Mouse (Mus musculus) lung, embryonic 16.5 days (tissue): ENCODE data around the gene Tenm4. TPM values are rescaled to one million over a fixed set of nuclear protein-coding genes. Genes with fewer than 3 reads are reported as not detected.

Experiments used
- ATAC-seq: fragments of 200-750 bp; cut with Nextera tagmentation; 2 replicates; pipeline ENCODE4 v1.8.0; 2017; ENCODE audit warnings: low read depth, mild to moderate bottlenecking, moderate library complexity
- H3K27ac ChIP-seq: fragments of 300-500 bp; sonication (generic); 2 replicates; pipeline ENCODE4 v1.5.1; 2014; ENCODE audit warnings: mild to moderate bottlenecking, control low read depth, low read length
- H3K27me3 ChIP-seq: fragments of 300-500 bp; sonication (generic); 2 replicates; pipeline ENCODE4 v1.6.1; 2014; ENCODE audit warnings: low read depth, low read length, mixed read lengths; ENCODE audit not compliant: control insufficient read depth, insufficient read depth
- H3K36me3 ChIP-seq: fragments of 300-500 bp; sonication (generic); 2 replicates; pipeline ENCODE4 v1.6.1; 2014; ENCODE audit warnings: low read length; ENCODE audit not compliant: control insufficient read depth, insufficient read depth
- H3K4me1 ChIP-seq: fragments of 300-500 bp; sonication (generic); replicated peaks from 2 replicates; pipeline ENCODE4 v1.6.1; 2014; ENCODE audit warnings: low read length, mixed read lengths; ENCODE audit not compliant: control insufficient read depth, insufficient read depth
- H3K4me2 ChIP-seq: fragments of 300-500 bp; sonication (generic); 2 replicates; pipeline ENCODE4 v1.6.1; 2014; ENCODE audit warnings: low read depth, low read length, control low read depth
- H3K4me3 ChIP-seq: fragments of 300-500 bp; sonication (generic); 2 replicates; pipeline ENCODE4 v1.5.1; 2014; ENCODE audit warnings: mild to moderate bottlenecking, low read length, control low read depth
- H3K9ac ChIP-seq: fragments of 300-500 bp; sonication (generic); 2 replicates; pipeline ENCODE4 v1.6.1; 2014; ENCODE audit warnings: low read length, control low read depth
- H3K9me3 ChIP-seq: fragments of 300-500 bp; sonication (generic); 2 replicates; pipeline ENCODE4 v1.6.1; 2016; ENCODE audit warnings: low read length; ENCODE audit not compliant: control insufficient read depth
- WGBS: fragments of 180-500 bp; shearing (Covaris S2); extraction: QIAGEN DNeasy Blood & Tissue Kit; methylation state at CpG from one replicate; pipeline ENCODE4 v1.1.7; 2014; 5-methylcytosine and 5-hydroxymethylcytosine counted together
- polyA plus RNA-seq: library from polyadenylated mRNA; unstranded; fragments of >200 nt; fragmentation: Nextera tagmentation; extraction: Ambion mirVana; gene quantifications from 2 replicates; pipeline ENCODE4 v1.2.1, GENCODE M21; 2015

Gene Tenm4
- polyA plus RNA-seq, 1 experiment from 2014 or later = 18.5 TPM

DNA sequence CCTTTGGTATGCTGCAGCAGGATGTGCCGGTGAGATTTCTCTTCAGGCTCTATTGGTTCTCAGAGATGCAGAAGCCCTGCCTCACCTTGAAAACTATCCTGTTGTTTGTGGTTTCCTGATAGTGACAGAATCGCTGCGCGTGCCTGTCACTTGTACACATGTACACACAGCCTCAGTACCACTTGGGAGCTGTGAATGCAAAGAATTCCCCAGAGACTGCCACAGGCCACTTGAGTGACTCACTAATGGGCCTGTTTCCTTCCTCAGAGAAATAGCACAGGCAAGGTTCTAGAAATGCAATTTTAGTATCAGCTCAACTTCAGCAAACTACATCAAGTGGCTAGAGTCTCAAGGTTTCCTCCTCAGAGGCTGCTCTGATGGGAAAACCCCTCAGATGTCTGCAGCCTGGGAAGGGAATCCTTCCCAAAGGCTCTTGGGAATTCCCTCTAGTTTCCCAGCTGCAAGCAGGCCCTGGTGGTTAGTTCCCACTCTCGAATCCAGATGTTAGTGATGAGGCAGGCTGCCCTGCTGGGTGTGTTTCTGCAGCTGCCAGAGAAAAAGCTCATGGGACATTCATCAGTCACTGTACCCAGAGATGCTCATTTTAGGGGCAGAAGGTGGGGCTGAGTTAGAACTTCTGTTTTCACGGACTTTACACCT lies 203.1 kb downstream of the Tenm4 start:
- 59% methylated on average over 6 of the region's 6 CpGs for WGBS

DNA sequence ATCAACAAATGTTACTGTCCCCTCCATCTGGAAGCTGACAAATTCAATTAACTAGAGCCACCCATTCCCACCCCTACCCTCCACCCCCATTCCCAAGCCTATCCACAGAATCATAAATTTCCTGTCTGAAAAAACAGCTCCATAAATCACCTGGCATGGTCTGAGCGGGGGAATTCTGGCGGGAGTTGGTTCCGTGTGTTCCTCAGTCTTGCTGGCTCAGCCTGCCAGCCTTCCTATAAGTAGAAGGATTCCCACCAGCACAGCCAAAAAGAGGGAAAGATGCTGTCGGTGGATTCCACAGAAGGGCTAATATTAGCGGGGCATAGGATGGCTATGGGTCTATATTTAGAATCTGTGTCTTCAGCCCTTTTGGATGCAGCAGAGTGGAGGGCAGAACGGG lies 204.5 kb downstream of the Tenm4 start:
- no peaks in the 10 kb centered on the region for H3K36me3 ChIP-seq
- no peak for ATAC-seq
- WGBS = 64% methylated on average over 6 of the region's 6 CpGs

More for the DNA sequence above, 203.1 kb downstream of the Tenm4 start:
- H3K36me3 ChIP-seq = no peaks in the 10 kb centered on the region
- no peak overlapping the region for H3K4me3 ChIP-seq
- no peaks in the 10 kb centered on the region for H3K4me1 ChIP-seq
- ATAC-seq = no peak
- H3K27me3 ChIP-seq = no peaks in the 10 kb centered on the region
- no peak overlapping the region for H3K4me2 ChIP-seq
- H3K9ac ChIP-seq = no peak overlapping the region
- H3K9me3 ChIP-seq = no peaks in the 10 kb centered on the region
- H3K27ac ChIP-seq = no peak overlapping the region

DNA sequence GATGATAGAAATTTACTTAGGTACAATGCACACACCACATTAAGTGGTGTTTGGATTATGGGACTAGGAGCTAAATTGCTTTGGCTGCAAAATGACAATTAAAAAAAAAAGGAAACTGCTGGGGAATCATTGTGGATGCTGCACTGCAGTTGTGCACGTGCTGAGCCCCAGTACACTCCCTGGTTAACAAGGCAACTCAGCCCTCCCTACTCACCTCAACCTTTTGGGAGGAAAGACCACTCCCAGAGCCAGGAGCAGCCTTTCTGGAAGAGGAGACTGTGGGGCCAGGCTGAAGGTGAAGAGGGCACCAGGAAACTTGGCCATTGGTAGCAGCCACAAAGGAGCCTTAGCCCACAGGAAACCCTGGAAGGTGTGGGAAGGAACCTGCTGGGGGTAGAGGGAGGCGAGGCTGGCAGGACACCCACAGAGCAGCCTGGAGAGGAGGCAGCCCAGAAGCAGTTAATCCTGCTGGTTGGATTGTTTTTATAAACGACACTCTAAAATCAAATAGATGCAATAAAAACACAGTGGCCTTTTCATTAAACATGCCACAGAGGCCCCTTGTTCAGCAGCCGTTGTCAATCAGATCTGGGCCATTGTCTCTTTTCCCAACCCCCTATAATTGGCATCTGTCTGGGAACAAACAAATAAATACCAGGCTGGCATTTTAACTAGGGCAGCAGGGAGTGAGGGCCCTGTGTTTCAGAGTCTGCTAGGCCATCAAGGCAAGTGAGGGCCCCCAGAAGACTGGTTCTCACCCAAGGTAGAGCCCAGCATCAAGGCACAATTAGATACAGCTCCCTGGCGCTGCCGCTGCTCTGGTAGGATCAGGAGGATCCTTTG lies 212.9 kb downstream of the Tenm4 start:
- Histone ChIP-seq H3K27ac (no peak overlapping the region), H3K36me3 (no peaks in the 10 kb centered on the region), H3K4me1 (no peaks in the 10 kb centered on the region), H3K9ac (no peak overlapping the region), H3K4me3 (no peak overlapping the region), H3K9me3 (no peaks in the 10 kb centered on the region), H3K4me2 (no peak overlapping the region), H3K27me3 (no peaks in the 10 kb centered on the region)
- WGBS = 43% methylated on average over 6 of the region's 6 CpGs
- ATAC-seq = no peak

More for the DNA sequence above, 204.5 kb downstream of the Tenm4 start:
- Histone ChIP-seq H3K4me3 (no peak overlapping the region), H3K27me3 (no peaks in the 10 kb centered on the region), H3K9me3 (no peaks in the 10 kb centered on the region), H3K4me1 (no peaks in the 10 kb centered on the region), H3K27ac (no peak overlapping the region), H3K9ac (no peak overlapping the region), H3K4me2 (no peak overlapping the region)

DNA sequence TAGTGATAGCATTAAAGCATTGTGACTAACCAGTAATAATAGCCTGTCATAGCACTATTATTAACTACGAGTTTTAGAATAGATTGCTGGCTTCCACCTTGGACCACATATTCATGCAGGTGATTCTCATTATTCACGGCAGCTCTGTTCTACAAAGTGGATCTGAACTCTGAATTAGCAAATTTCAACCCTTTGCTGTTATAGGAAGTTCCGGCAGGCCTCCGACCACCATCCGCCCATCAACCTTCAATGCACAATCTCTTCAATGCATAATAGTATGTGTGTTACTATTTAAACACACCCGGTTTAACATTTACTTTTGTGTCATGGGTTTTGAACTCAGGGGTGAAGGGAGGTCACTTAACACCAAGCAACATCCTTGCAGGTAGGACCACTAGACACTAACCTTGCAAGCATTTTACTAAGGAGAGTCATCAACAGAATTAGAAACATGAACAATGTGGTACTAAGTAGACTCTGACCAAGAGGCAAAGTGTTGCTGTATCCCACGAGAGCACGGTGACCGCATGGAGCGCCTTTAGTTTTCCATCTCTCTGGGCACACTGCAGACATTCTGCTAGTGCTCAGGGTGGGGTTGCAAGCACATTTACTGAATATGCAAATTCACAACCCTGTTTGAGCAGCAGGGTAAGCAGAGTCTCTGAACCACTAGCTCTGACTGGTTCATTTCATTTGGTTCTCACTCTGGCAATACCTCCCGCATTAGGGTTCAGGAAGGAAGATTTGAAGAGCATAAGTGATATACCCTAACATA lies 213.9 kb downstream of the Tenm4 start:
- H3K27ac ChIP-seq = no peak overlapping the region
- H3K36me3 ChIP-seq = no peaks in the 10 kb centered on the region
- no peak overlapping the region for H3K9ac ChIP-seq
- 87% methylated on average over 11 of the region's 11 CpGs for WGBS
- no peaks in the 10 kb centered on the region for H3K27me3 ChIP-seq
- H3K4me1 ChIP-seq = no peaks in the 10 kb centered on the region; the same call in 1 of the 2 replicates
- no peaks in the 10 kb centered on the region for H3K9me3 ChIP-seq
- H3K4me3 ChIP-seq = no peak overlapping the region
- no peak overlapping the region for H3K4me2 ChIP-seq
- ATAC-seq = no peak

DNA sequence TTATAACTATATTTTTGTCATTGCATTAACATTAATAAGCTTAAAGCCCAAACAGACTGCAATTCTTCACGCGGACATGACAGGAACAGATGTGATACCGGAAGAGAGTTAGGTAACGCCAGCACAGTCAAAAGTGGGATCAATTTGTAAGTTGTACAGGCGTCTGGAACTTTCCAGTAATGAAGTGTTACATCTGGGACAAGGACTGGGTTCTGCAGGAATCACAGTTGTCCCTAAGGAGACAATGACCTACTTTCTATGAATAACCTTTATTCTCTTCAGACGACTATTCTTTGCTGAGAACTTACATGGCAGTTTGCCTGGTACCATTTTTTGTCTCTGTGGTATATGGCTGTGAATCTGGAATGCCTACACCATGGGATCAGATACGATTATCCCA lies 214.8 kb downstream of the Tenm4 start:
- no peaks in the 10 kb centered on the region for H3K36me3 ChIP-seq
- 72% methylated on average over 7 of the region's 7 CpGs for WGBS

DNA sequence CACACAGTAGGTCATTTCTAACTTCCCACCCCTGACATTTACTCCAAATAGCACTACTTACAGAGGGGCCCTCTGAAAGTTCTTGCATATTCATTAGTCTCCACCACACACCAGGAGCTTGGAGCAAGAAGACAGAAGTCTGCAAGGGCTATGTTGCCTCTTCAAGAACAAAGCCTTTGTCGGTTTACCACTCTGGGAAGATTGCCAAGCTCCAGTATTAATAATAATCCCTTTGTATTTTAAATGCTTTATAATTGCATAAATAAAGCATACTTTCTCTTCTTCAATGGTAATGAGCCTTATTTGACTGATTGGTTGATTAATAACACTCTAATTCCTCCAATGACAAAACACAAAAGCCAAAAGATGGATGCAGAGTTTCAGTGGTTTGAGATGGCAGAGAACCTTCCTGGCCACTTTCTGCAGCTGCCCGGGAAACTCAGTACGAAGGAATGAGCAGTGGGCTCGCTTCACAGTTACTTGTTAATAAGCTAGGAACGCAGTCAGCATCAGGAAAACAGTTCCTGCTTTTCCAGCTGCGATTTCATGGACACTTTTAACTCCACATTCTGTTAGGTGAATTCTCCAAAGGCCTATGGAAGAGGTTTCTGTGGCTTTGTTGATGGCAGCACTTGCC lies 219.1 kb downstream of the Tenm4 start:
- no peaks in the 10 kb centered on the region for H3K27me3 ChIP-seq
- WGBS = 56% methylated on average over 6 of the region's 6 CpGs
- H3K9me3 ChIP-seq = no peaks in the 10 kb centered on the region
- no peaks in the 10 kb centered on the region for H3K36me3 ChIP-seq
- no peak overlapping the region for H3K9ac ChIP-seq
- H3K4me2 ChIP-seq = no peak overlapping the region
- H3K4me3 ChIP-seq = no peak overlapping the region
- ATAC-seq = no peak
- no peak overlapping the region for H3K27ac ChIP-seq
- H3K4me1 ChIP-seq = no peaks in the 10 kb centered on the region; the same call in 1 of the 2 replicates

More for the DNA sequence above, 214.8 kb downstream of the Tenm4 start:
- Histone ChIP-seq H3K4me2 (no peak overlapping the region), H3K27ac (no peak overlapping the region), H3K27me3 (no peaks in the 10 kb centered on the region), H3K4me1 (no peaks in the 10 kb centered on the region; the same call in 1 of the 2 replicates), H3K9ac (no peak overlapping the region), H3K4me3 (no peak overlapping the region), H3K9me3 (no peaks in the 10 kb centered on the region)
- ATAC-seq = no peak

DNA sequence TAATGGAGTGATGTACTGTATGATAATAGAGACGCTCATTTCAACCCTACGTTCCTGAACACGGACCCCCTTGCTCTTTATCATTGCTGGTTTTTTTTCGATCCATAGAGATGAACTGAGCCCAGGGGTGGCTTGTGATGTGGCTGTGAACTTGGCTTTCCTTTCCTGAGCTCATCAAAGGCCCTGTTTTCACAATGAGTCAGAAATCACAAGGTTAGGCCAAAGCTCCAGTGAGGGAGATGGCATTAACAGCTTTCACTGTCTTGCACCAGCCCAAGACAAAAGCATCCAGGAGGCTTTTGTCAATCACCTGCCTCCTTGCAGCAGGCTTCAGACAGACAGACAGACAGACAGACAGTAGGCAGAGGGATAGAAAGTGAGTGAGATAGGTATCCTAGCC lies 219.8 kb downstream of the Tenm4 start:
- Histone ChIP-seq H3K27ac (no peak overlapping the region), H3K4me3 (no peak overlapping the region), H3K4me1 (no peaks in the 10 kb centered on the region; the same call in 1 of the 2 replicates), H3K36me3 (no peaks in the 10 kb centered on the region), H3K27me3 (no peaks in the 10 kb centered on the region), H3K9ac (no peak overlapping the region), H3K9me3 (no peaks in the 10 kb centered on the region), H3K4me2 (no peak overlapping the region)
- no peak for ATAC-seq
- WGBS = 93% methylated on average over 4 of the region's 4 CpGs

DNA sequence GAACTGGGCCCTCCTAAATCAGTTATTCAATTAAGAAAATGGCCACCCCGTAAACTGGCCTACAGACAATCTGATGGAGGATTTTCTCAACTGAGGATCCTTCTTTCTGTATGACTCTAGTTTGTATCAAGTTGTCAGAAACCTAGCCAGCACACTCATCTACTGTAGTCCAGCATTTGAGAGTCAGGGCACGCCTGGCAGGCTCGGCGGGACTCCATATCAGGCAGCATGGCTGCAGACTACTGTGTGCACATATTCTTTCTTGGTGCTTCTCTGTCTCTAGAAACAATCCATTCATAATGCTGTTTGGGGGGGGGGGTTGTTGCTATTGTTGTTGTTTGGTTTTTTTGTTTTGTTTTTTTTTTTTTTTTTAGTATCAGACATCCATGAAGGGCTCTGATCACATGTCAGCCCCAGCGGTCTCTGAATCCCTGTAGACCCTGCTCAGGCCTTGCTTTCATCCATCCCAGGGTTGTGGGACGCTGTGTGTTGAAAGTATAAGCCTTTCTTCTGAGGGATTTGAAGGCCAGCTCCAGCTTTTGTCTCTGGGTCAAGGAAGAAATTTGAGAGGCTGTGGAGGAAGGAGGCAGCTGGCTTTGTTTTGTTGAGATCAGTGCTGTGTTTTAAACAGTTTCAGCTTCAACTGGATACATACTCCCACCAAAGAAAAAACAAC lies 220.9 kb downstream of the Tenm4 start:
- Histone ChIP-seq H3K27me3 (no peaks in the 10 kb centered on the region), H3K4me3 (no peak overlapping the region), H3K4me1 (no peaks in the 10 kb centered on the region; the same call in 1 of the 2 replicates), H3K9me3 (no peaks in the 10 kb centered on the region), H3K27ac (no peak overlapping the region), H3K4me2 (no peak overlapping the region), H3K36me3 (no peaks in the 10 kb centered on the region), H3K9ac (no peak overlapping the region)
- WGBS = 80% methylated on average over 6 of the region's 6 CpGs
- no peak for ATAC-seq
